Mouse (Mus musculus): ENCODE measurements around the gene Zmynd19. TPM values are rescaled to one million over a fixed set of nuclear protein-coding genes. Genes with fewer than 3 reads are reported as not detected.

Zmynd19 gene
- 23.8 and 25.4 TPM in 2 replicates for polyA plus RNA-seq (2015; fragmentation: Nextera tagmentation; extraction: Ambion mirVana)

DNA sequence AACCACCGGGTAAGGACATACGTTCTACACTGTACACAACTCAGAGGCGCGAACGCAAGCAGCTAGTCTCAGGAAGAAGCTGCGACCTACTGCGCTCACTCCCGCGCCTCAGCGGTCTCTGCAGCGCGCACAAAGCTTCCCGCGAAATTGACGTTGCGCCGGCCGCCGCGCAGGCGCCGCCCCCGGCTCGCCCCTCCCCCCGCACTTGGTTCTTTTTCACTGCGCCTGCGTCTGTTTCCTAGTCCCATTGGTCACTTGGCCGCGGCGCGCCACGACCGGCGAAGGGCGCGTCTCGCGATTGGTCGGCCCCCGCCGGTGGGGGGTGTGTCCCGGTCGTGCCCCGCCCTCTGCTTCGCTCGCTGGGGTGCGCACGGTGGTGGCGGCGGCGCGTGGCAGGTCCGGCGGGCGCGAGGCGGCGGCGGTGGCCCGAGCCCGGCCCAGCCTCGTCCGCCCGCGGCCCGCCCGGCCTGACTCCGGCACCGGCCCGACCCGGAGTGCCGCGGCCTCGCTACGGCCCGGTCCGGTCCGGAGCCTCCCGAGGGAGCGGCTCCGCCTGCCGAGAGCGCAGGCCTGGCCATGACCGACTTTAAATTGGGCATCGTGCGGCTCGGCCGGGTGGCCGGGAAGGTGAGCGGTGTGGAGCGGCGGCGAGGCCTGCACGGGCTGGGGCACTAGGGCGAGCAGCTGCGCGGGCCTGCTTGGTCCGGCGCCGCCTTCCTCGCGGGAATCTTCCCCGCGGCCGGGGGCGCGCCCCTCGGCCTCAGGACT lies at the start of gene Zmynd19:
Zmynd19 (plus strand) TSS at position 372 of the 768 bp plus-strand sequence.
- WGBS: 0% methylated on average over 44 of the region's 108 CpGs
- Histone ChIP-seq H3K36me3 (peaks cover 30% of the 10 kb centered on the region), H3K27me3 (no peaks in the 10 kb centered on the region), H3K4me2 (peak within 1 kb of the TSS; percentile 76), H3K9ac (peak within 1 kb of the TSS; percentile 86), H3K4me3 (peak within 1 kb of the TSS; percentile 91), H3K27ac (replicated peaks) (peak within 1 kb of the TSS; percentile 75), H3K9me3 (no peaks in the 10 kb centered on the region), H3K4me1 (replicated peaks) (peaks cover 20% of the 10 kb centered on the region)
- ATAC-seq (ENCODE audit: low FRiP score, low read depth): peak; percentile 98

DNA sequence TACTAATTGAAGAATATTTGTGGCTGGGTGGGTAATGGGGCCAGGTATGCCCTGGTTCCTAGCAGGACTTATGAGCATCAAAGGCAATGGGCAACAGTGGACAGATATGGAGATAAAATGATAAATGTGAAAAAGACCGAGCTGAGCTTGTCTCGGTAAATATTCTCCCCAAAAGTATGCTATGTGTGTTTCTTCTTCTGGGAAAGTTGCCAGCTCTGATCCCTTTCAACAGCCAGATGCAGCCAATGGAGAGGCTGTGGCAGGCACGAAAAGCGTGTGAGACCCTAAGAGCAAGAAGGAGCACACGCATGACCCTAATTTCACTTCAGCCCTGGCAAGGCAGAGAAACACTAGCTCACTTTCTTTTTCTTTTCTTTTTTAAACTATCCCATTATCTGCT lies 48.5 kb upstream of the Zmynd19 start:
- no peak for ATAC-seq (ENCODE audit: low FRiP score, low read depth)
- Histone ChIP-seq H3K4me1 (replicated peaks) (peaks cover 37% of the 10 kb centered on the region), H3K4me2 (no peak overlapping the region), H3K36me3 (no peaks in the 10 kb centered on the region), H3K4me3 (no peak overlapping the region), H3K9ac (no peak overlapping the region), H3K27me3 (no peaks in the 10 kb centered on the region), H3K9me3 (no peaks in the 10 kb centered on the region), H3K27ac (replicated peaks) (no peak overlapping the region)
- WGBS: 44% methylated on average over 5 of the region's 5 CpGs

DNA sequence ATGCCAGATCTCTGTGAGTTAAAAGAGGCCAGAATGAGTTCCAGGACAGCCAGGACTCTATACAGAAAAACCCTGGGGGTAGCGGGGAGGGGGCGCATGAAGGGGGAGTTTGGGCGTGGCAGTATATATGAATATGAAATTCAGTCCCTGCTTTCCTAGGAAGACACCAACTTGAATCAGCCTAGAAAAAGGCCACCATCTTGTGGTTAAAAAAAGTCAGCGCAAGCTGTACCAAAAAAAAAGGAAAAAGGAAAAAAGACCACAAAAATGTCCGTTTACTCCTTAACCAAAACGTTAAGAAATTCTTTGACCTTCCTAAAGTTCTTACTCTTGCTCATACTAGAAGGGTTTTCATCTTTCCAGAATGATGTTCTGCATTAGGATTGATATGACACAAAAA lies 46.6 kb upstream of the Zmynd19 start:
- Histone ChIP-seq H3K36me3 (no peaks in the 10 kb centered on the region), H3K27ac (replicated peaks) (no peak overlapping the region), H3K9me3 (no peaks in the 10 kb centered on the region), H3K4me2 (no peak overlapping the region), H3K4me3 (no peak overlapping the region), H3K27me3 (no peaks in the 10 kb centered on the region), H3K9ac (no peak overlapping the region), H3K4me1 (replicated peaks) (peaks cover 46% of the 10 kb centered on the region)
- 86% methylated on average over 6 of the region's 6 CpGs for WGBS
- ATAC-seq (ENCODE audit: low FRiP score, low read depth): no peak

DNA sequence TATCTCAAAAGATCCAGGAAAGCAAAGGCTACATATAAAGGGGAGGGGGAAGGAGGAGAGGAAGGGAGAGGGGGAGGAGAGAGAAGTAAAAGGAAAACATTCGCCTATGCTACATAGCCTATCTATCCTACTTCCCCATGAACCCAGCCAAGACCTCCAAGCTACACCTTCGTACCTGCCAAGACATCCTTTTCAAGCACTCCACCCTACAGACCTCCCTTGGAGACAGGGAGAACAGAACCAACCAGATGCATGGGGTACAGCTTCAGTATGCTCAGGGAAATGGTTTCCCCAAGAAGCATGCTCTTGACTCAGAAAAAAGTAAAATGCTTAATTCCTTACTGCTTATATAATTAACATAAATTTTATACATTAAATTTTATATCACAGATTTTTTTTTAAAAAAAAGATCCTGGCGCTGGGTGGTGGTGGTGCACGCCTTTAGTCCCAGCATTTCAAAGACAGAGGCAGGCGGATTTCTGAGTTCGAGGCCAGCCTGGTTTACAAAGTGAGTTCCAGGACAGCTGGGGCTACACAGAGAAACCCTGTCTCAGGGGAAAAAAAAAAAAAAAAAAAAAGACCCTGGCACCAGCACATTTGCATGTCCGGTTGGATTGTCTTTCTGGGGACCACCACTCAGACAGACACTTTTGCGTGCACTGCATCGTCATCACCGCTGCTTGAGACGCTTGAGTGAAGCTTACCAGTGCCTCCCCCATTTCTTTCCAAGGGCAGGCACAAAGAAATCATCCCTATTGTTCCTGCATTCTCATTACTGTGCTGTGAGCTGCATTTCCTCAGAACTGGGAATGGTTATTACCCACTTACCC lies 44.6 kb upstream of the Zmynd19 start:
- Histone ChIP-seq H3K4me3 (no peak overlapping the region), H3K27me3 (no peaks in the 10 kb centered on the region), H3K9ac (no peak overlapping the region), H3K27ac (replicated peaks) (peak overlapping the region; percentile 78), H3K36me3 (no peaks in the 10 kb centered on the region), H3K4me2 (0 out of 2 replicates have a peak overlapping the region, but pooled peaks have one; percentile 30), H3K9me3 (no peaks in the 10 kb centered on the region), H3K4me1 (replicated peaks) (peaks cover 46% of the 10 kb centered on the region)
- peak; percentile 65 for ATAC-seq (ENCODE audit: low FRiP score, low read depth)
- 38% methylated on average over 11 of the region's 11 CpGs for WGBS

GRCm38 (mm10) chr2:24905653-24906155 lies 43.9 kb upstream of the Zmynd19 start:
- 3% methylated on average over 2 of the region's 2 CpGs for WGBS
- Histone ChIP-seq H3K9me3 (no peaks in the 10 kb centered on the region), H3K27me3 (no peaks in the 10 kb centered on the region), H3K4me3 (no peak overlapping the region), H3K4me1 (replicated peaks) (peaks cover 45% of the 10 kb centered on the region), H3K4me2 (0 out of 2 replicates have a peak overlapping the region, but pooled peaks have one; percentile 30), H3K36me3 (no peaks in the 10 kb centered on the region), H3K27ac (replicated peaks) (peak overlapping the region; percentile 78), H3K9ac (no peak overlapping the region)
- ATAC-seq (ENCODE audit: low FRiP score, low read depth): no peak

GRCm38 (mm10) chr2:24910481-24910880 lies 39.1 kb upstream of the Zmynd19 start:
- Histone ChIP-seq H3K27me3 (no peaks in the 10 kb centered on the region), H3K27ac (replicated peaks) (no peak overlapping the region), H3K4me2 (no peak overlapping the region), H3K9me3 (no peaks in the 10 kb centered on the region), H3K9ac (no peak overlapping the region), H3K4me1 (replicated peaks) (peaks cover 15% of the 10 kb centered on the region), H3K36me3 (0 out of 2 replicates have a peak, but pooled peaks cover 3% of the 10 kb centered on the region), H3K4me3 (no peak overlapping the region)
- WGBS: 94% methylated on average over 4 of the region's 4 CpGs
- no peak for ATAC-seq (ENCODE audit: low FRiP score, low read depth)

DNA sequence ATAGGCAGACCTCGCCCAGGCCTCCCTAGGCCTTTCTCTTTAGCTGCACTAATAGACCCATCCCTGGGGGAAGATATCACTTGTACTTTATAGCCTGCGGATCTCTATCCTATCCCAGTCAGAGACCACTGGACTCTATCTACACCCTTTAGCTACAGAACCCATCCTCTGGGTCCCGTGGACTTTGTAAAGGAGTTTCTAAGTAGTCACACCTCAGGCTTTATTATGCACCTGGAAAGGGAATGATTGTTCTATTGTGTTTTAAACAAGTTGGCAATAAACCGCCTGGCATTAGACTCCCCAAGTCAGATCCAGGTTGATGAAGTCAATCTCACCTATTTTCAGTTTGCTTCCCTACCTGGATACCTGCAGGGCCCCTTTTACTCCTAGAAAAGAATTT lies 37.4 kb upstream of the Zmynd19 start:
- 92% methylated on average over 4 of the region's 4 CpGs for WGBS
- no peak for ATAC-seq (ENCODE audit: low FRiP score, low read depth)
- H3K27ac ChIP-seq (replicated peaks): no peak overlapping the region
- H3K9me3 ChIP-seq: no peaks in the 10 kb centered on the region
- no peaks in the 10 kb centered on the region for H3K27me3 ChIP-seq
- H3K4me3 ChIP-seq: no peak overlapping the region
- H3K4me2 ChIP-seq: no peak overlapping the region
- no peak overlapping the region for H3K9ac ChIP-seq
- H3K4me1 ChIP-seq (replicated peaks): peaks cover 9% of the 10 kb centered on the region
- 0 out of 2 replicates have a peak, but pooled peaks cover 3% of the 10 kb centered on the region for H3K36me3 ChIP-seq

DNA sequence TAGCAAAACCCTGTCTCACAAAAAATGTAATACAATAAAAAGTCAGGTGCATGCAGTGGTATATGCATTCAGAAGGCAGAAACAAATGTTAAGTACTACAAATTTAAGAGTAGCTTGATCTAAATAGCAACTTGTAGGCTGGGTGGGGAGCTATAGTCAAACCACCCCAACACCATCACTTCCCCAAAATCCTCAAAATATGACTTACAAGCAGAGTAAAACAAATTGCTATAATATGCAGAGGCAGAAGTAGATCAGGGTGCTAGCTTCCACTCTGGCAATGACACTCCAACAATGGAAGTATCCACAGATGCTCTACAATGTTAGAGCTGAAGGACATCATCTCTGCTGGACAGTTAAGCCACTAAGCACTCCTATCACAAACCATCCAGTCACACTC lies 37.0 kb upstream of the Zmynd19 start:
- Histone ChIP-seq H3K4me3 (no peak overlapping the region), H3K4me1 (replicated peaks) (peaks cover 13% of the 10 kb centered on the region), H3K27me3 (no peaks in the 10 kb centered on the region), H3K9me3 (no peaks in the 10 kb centered on the region), H3K4me2 (no peak overlapping the region), H3K27ac (replicated peaks) (no peak overlapping the region), H3K9ac (no peak overlapping the region), H3K36me3 (0 out of 2 replicates have a peak, but pooled peaks cover 3% of the 10 kb centered on the region)
- ATAC-seq (ENCODE audit: low FRiP score, low read depth): no peak

- no peak overlapping the region for H3K27ac ChIP-seq (replicated peaks)
- WGBS: 71% methylated on average over 3 of the region's 3 CpGs
- no peak overlapping the region for H3K9ac ChIP-seq
- no peak for ATAC-seq (ENCODE audit: low FRiP score, low read depth)
- no peaks in the 10 kb centered on the region for H3K27me3 ChIP-seq
- H3K9me3 ChIP-seq: no peaks in the 10 kb centered on the region
- 0 out of 2 replicates have a peak, but pooled peaks cover 3% of the 10 kb centered on the region for H3K36me3 ChIP-seq
- no peak overlapping the region for H3K4me3 ChIP-seq
- H3K4me1 ChIP-seq (replicated peaks): peaks cover 19% of the 10 kb centered on the region
- H3K4me2 ChIP-seq: no peak overlapping the region
These were observed 34.8 kb upstream of the Zmynd19 start for GRCm38 (mm10) chr2:24914762-24915161.

DNA sequence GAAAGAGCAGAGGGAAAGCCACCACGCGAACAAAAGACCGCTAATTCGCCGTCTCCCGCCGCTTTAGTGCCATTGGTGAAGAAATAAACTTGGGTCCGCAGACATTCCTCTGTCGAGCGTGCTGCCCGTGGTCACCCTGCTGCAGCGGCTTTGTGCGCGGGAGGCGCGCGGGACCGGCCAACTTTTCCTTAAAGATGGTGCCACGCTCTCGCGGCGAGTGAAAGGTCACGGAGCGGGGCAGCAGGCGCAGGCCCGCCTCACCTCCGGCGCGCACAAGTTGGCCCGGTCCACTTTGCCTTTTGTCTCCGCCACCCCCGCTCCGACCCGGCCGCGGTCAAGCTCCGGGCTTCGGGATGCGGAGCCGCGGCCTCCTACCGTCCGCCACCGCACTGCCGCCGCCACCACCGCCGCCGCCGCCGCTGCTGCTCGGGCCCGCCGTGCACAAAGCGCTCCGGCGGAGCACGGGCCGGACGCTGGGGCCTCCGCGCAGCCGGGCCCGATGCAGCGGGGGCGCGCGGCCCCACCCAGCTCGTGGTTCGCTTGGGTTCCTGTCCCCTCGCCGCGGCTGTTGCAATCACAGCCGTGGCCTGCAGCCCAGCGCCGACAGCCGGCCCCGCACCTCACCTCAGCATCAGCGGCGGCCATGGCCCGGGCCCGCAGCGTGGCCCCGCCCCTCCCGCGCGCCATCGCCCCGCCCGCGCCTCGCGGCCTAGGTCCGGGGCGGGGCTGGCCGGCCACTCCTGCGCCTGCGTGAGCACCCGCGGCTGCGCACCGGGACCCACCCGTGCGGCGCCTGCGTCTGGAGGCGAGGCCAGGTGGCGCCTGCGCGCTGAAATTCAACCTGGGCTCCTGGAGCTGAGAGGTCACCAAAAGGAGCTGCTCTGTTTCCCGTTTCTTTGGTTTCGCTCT lies 30.4 kb upstream of the Zmynd19 start, which contains the start of gene Ehmt1:
Ehmt1 (minus strand) TSS at position 685 of the 909 bp plus-strand sequence.
- ATAC-seq (ENCODE audit: low FRiP score, low read depth): peak; percentile 97
- Histone ChIP-seq H3K27me3 (no peaks in the 10 kb centered on the region), H3K4me2 (peak within 1 kb of the TSS; percentile 63), H3K27ac (replicated peaks) (peak within 1 kb of the TSS; percentile 94), H3K4me1 (replicated peaks) (peaks cover 19% of the 10 kb centered on the region), H3K36me3 (no peaks in the 10 kb centered on the region), H3K4me3 (peak within 1 kb of the TSS; percentile 93), H3K9ac (peak within 1 kb of the TSS; percentile 88), H3K9me3 (no peaks in the 10 kb centered on the region)
- under 1% methylated on average over 96 of the region's 112 CpGs for WGBS

DNA sequence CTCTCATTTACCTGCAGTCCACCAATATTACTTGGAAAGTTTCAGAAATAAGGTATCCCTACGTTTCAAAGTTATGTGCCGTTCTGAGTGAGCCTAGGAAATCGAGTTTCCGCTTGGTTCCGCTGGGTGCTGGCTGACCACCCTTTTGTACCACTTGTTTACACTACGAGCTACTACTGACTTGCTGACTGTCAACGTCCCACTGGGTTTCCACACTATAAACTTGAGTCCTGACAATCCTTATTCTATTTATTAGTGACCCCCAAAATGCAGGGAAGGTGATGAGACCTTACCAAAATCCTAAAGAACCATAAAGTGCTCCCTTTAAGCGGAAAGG lies 29.8 kb upstream of the Zmynd19 start:
- ATAC-seq (ENCODE audit: low FRiP score, low read depth): peak; percentile 62
- Histone ChIP-seq H3K27ac (replicated peaks) (peak overlapping the region; percentile 94), H3K4me2 (peak overlapping the region; percentile 63), H3K9me3 (no peaks in the 10 kb centered on the region), H3K36me3 (no peaks in the 10 kb centered on the region), H3K4me3 (peak overlapping the region; percentile 93), H3K9ac (peak overlapping the region; percentile 88), H3K27me3 (no peaks in the 10 kb centered on the region), H3K4me1 (replicated peaks) (peaks cover 19% of the 10 kb centered on the region)
- 8% methylated on average over 8 of the region's 8 CpGs for WGBS

Measured in hindbrain, embryonic 15.5 days (tissue).